Mouse (Mus musculus) limb, embryonic 10.5 days (tissue): ENCODE data around the gene Nrcam. TPM values are rescaled to one million over a fixed set of nuclear protein-coding genes. Genes with fewer than 3 reads are reported as not detected.

Experiments
- DNase-seq: peaks from one replicate; pipeline ENCODE4 v3.0.0-alpha.2; 2017; ENCODE audit warnings: low spot score
- H3K27ac ChIP-seq: fragments of 300-500 bp; sonication (generic); 2 replicates; pipeline ENCODE4 v1.5.1; 2016; ENCODE audit warnings: mild to moderate bottlenecking
- H3K27me3 ChIP-seq: fragments of 300-500 bp; sonication (generic); 2 replicates; pipeline ENCODE4 v1.6.1; 2016; ENCODE audit warnings: low read depth, mild to moderate bottlenecking; ENCODE audit not compliant: poor library complexity, severe bottlenecking
- H3K36me3 ChIP-seq: fragments of 300-500 bp; sonication (generic); 2 replicates; pipeline ENCODE4 v1.6.1; 2016; ENCODE audit warnings: mild to moderate bottlenecking, moderate library complexity
- H3K4me1 ChIP-seq: fragments of 300-500 bp; sonication (generic); 2 replicates; pipeline ENCODE4 v1.6.1; 2016
- H3K4me3 ChIP-seq: fragments of 300-500 bp; sonication (generic); 2 replicates; pipeline ENCODE4 v1.5.1; 2016; ENCODE audit warnings: mild to moderate bottlenecking, moderate library complexity
- H3K9me3 ChIP-seq: fragments of 300-500 bp; sonication (generic); replicated peaks from 2 replicates; pipeline ENCODE4 v1.6.1; 2016; ENCODE audit warnings: mild to moderate bottlenecking
- WGBS: fragments of 180-500 bp; shearing (Covaris S2); methylation state at CpG from one replicate; pipeline ENCODE4 v1.1.7; 2016; 5-methylcytosine and 5-hydroxymethylcytosine counted together
- polyA plus RNA-seq: library from polyadenylated mRNA; unstranded; fragments of >200 nt; fragmentation: Nextera tagmentation; extraction: Ambion mirVana; gene quantifications from 2 replicates; pipeline ENCODE4 v1.2.1, GENCODE M21; 2016

The Nrcam gene
- polyA plus RNA-seq, 1 experiment from 2014 or later: 0.91 TPM

- H3K9me3 ChIP-seq: no peaks in the 10 kb centered on the region
- H3K4me3 ChIP-seq: no peak overlapping the region
- WGBS: 83% methylated on average over 8 of the region's 8 CpGs
- H3K36me3 ChIP-seq: no peaks in the 10 kb centered on the region
- no peak for DNase-seq
- H3K27me3 ChIP-seq: no peaks in the 10 kb centered on the region
- no peak overlapping the region for H3K27ac ChIP-seq
- no peaks in the 10 kb centered on the region for H3K4me1 ChIP-seq
Measured at GRCm38 (mm10) chr12:44378431-44379161, 49.9 kb downstream of the Nrcam start.

- Histone ChIP-seq H3K27ac (no peak overlapping the region), H3K36me3 (no peaks in the 10 kb centered on the region), H3K4me3 (no peak overlapping the region), H3K9me3 (no peaks in the 10 kb centered on the region), H3K27me3 (no peaks in the 10 kb centered on the region), H3K4me1 (no peaks in the 10 kb centered on the region)
- WGBS: 91% methylated on average over 4 of the region's 4 CpGs
- DNase-seq: no peak
Measured at GRCm38 (mm10) chr12:44380805-44381204, 52.1 kb downstream of the Nrcam start.

- no peak overlapping the region for H3K27ac ChIP-seq
- H3K4me3 ChIP-seq: no peak overlapping the region
- 73% methylated on average over 7 of the region's 7 CpGs for WGBS
Measured at GRCm38 (mm10) chr12:44386398-44386797, 57.7 kb downstream of the Nrcam start.

GRCm38 (mm10) chr12:44388220-44388619 is 59.5 kb downstream of the Nrcam start:
- no peaks in the 10 kb centered on the region for H3K9me3 ChIP-seq
- no peaks in the 10 kb centered on the region for H3K27me3 ChIP-seq
- 60% methylated on average over 1 of the region's 1 CpGs for WGBS
- no peaks in the 10 kb centered on the region for H3K36me3 ChIP-seq
- H3K27ac ChIP-seq: no peak overlapping the region
- H3K4me3 ChIP-seq: no peak overlapping the region
- no peaks in the 10 kb centered on the region for H3K4me1 ChIP-seq
- no peak for DNase-seq

More at GRCm38 (mm10) chr12:44386398-44386797, 57.7 kb downstream of the Nrcam start:
- Histone ChIP-seq H3K9me3 (no peaks in the 10 kb centered on the region), H3K36me3 (no peaks in the 10 kb centered on the region), H3K27me3 (no peaks in the 10 kb centered on the region), H3K4me1 (no peaks in the 10 kb centered on the region)
- DNase-seq: no peak

- 88% methylated on average over 5 of the region's 5 CpGs for WGBS
- H3K4me1 ChIP-seq: no peaks in the 10 kb centered on the region
- no peaks in the 10 kb centered on the region for H3K9me3 ChIP-seq
- no peaks in the 10 kb centered on the region for H3K36me3 ChIP-seq
- no peak overlapping the region for H3K4me3 ChIP-seq
- H3K27me3 ChIP-seq: no peaks in the 10 kb centered on the region
- DNase-seq: no peak
- no peak overlapping the region for H3K27ac ChIP-seq
Measured at GRCm38 (mm10) chr12:44390391-44391137, 61.9 kb downstream of the Nrcam start.

- Histone ChIP-seq H3K4me3 (no peak overlapping the region), H3K27ac (no peak overlapping the region), H3K4me1 (no peaks in the 10 kb centered on the region), H3K36me3 (no peaks in the 10 kb centered on the region), H3K27me3 (no peaks in the 10 kb centered on the region), H3K9me3 (no peaks in the 10 kb centered on the region)
- WGBS: 85% methylated on average over 3 of the region's 3 CpGs
- DNase-seq: no peak
Measured at GRCm38 (mm10) chr12:44394901-44395300, 66.2 kb downstream of the Nrcam start.

GRCm38 (mm10) chr12:44397782-44398181 is 69.1 kb downstream of the Nrcam start:
- Histone ChIP-seq H3K4me1 (no peaks in the 10 kb centered on the region), H3K4me3 (no peak overlapping the region), H3K27me3 (no peaks in the 10 kb centered on the region), H3K36me3 (no peaks in the 10 kb centered on the region), H3K27ac (no peak overlapping the region), H3K9me3 (no peaks in the 10 kb centered on the region)
- no peak for DNase-seq
- 37% methylated on average over 5 of the region's 5 CpGs for WGBS

GRCm38 (mm10) chr12:44402134-44402533 is 73.4 kb downstream of the Nrcam start:
- Histone ChIP-seq H3K9me3 (no peaks in the 10 kb centered on the region), H3K27ac (no peak overlapping the region), H3K4me1 (no peaks in the 10 kb centered on the region), H3K27me3 (no peaks in the 10 kb centered on the region), H3K4me3 (no peak overlapping the region), H3K36me3 (no peaks in the 10 kb centered on the region)
- WGBS: 93% methylated on average over 1 of the region's 1 CpGs
- DNase-seq: no peak

- Histone ChIP-seq H3K36me3 (no peaks in the 10 kb centered on the region), H3K9me3 (no peaks in the 10 kb centered on the region), H3K4me3 (no peak overlapping the region), H3K27me3 (no peaks in the 10 kb centered on the region), H3K27ac (no peak overlapping the region), H3K4me1 (no peaks in the 10 kb centered on the region)
- DNase-seq: no peak
- 75% methylated on average over 1 of the region's 1 CpGs for WGBS
Measured at GRCm38 (mm10) chr12:44403270-44403669, 74.6 kb downstream of the Nrcam start.

GRCm38 (mm10) chr12:44403731-44404424 is 75.2 kb downstream of the Nrcam start:
- H3K4me1 ChIP-seq: no peaks in the 10 kb centered on the region
- H3K36me3 ChIP-seq: no peaks in the 10 kb centered on the region
- no peaks in the 10 kb centered on the region for H3K9me3 ChIP-seq
- DNase-seq: no peak
- H3K4me3 ChIP-seq: no peak overlapping the region
- no peaks in the 10 kb centered on the region for H3K27me3 ChIP-seq
- WGBS: 31% methylated on average over 3 of the region's 3 CpGs
- H3K27ac ChIP-seq: no peak overlapping the region

GRCm38 (mm10) chr12:44409786-44410185 is 81.1 kb downstream of the Nrcam start:
- H3K4me1 ChIP-seq: no peaks in the 10 kb centered on the region
- no peaks in the 10 kb centered on the region for H3K36me3 ChIP-seq
- H3K9me3 ChIP-seq: no peaks in the 10 kb centered on the region
- no peaks in the 10 kb centered on the region for H3K27me3 ChIP-seq
- 94% methylated on average over 4 of the region's 4 CpGs for WGBS
- H3K4me3 ChIP-seq: no peak overlapping the region
- no peak for DNase-seq
- no peak overlapping the region for H3K27ac ChIP-seq

GRCm38 (mm10) chr12:44411031-44411430 is 82.3 kb downstream of the Nrcam start:
- no peak for DNase-seq
- Histone ChIP-seq H3K4me1 (no peaks in the 10 kb centered on the region), H3K27ac (no peak overlapping the region), H3K27me3 (no peaks in the 10 kb centered on the region), H3K9me3 (no peaks in the 10 kb centered on the region), H3K4me3 (no peak overlapping the region), H3K36me3 (no peaks in the 10 kb centered on the region)
- 96% methylated on average over 3 of the region's 3 CpGs for WGBS
